Mouse (Mus musculus) CH12.LX (cell line): ENCODE data around the gene Znhit2.

Experiments
- E2F4 ChIP-seq: IDR thresholded peaks from 2 replicates; pipeline ENCODE4 v1.6.1; 2011; ENCODE audit warnings: low read depth, low read length, improper control_type of control experiment; ENCODE audit not compliant: insufficient replicate concordance
- ELF1 ChIP-seq: IDR thresholded peaks from 2 replicates; pipeline ENCODE4 v1.6.1; 2014; ENCODE audit warnings: low read depth, mild to moderate bottlenecking, inconsistent platforms, low read length, improper control_type of control experiment
- MYC ChIP-seq: IDR thresholded peaks from 2 replicates; pipeline ENCODE4 v1.6.1; 2011; ENCODE audit warnings: low read depth, mild to moderate bottlenecking, improper control_type of control experiment, low read length
- POLR2A ChIP-seq: IDR thresholded peaks from 2 replicates; pipeline ENCODE4 v1.6.1; 2011; ENCODE audit warnings: low read depth, mild to moderate bottlenecking, improper control_type of control experiment, low read length
- UBTF ChIP-seq: IDR thresholded peaks from 2 replicates; pipeline ENCODE4 v1.6.1; 2012; ENCODE audit warnings: low read depth, mild to moderate bottlenecking, inconsistent platforms, low read length, improper control_type of control experiment, moderate library complexity

GRCm38 (mm10) chr19:6057313-6058096 lies 3.5 kb upstream of the Znhit2 start, which contains the start of the genes Mrpl49 and Fau:
- TF ChIP-seq MYC (peak; percentile 17; the same call in 1 of the 2 replicates), UBTF (no peak), ELF1 (peak; percentile 90), POLR2A (peak; percentile 98), E2F4 (peak; percentile 68; the same call in 1 of the 2 replicates)
